Mouse (Mus musculus) thymus, postnatal 36 days (tissue): ENCODE data around the gene Gmppa.

Source experiments
- DNase-seq, 2 experiments: peaks; one replicate each; pipeline ENCODE4 v3.0.0; 2022; ENCODE audit warnings: mixed read lengths in 2 of 2

Gene Gmppa

DNA sequence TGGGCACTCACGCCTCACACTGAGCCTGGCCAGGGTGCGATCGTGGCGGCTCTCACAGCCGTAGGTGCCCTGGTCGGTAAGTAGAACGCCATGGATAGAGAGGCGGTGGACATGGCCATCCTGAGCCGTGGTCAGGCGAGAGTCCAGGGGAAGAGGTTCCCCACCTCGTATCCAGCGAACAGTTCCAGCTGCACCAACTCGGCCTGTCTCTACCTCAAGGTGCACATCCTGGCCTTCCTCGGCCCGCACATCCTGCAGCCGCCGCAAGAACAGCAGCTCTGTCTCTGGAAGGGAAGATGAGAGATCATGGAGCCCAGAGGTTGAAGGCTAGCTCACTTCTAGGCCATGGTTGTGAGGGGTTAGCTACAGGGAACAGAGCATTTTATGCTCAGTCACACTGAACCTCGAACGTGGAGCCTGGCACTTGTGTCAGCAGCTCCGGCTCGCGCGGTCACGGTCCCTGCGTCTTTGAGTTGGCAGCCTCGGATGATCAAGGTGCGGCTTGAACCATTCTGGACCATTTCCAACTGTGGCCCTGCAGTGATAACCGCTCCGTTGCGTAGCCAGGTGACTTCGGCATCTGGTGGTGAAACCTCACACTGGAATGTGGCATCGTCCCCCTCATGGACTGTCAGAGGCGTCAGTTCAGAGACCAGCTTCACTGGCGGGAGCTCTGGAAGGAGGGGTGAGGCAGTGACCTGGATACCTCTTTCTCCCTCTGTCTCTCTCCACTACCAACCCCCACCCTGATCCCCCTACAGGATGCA lies 55.2 kb downstream of the Gmppa start:
- DNase-seq: no peak

DNA sequence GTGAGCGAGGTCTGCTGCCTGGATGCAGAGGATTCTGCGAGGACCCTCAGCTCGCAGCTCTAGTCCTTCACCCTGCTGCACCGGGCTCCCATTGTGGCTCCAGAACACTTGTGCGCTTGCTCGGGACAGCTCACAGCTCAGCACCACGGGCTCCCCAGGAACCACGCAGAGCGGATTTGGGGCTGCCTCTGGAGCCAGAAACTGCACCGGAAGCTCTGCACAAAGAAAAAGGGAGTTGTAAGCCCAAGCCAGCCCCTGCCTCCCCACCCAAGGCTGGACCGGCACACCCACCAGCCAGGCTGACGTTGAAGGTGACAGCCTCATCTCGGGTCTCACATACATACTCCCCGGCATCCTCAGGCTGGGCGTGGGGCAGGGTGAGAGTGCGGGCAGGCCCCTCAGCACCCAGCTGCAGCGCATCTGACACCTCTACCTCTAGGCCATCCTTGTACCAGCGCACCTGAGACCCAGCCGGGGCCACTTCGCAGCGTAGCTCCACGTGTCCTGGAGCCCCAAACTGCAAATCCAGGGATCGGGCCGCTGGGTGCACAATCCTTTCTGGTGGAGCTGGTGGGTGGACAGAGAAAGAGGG lies 56.9 kb downstream of the Gmppa start:
- no peak for DNase-seq
